Mouse (Mus musculus) neural tube, embryonic 11.5 days (tissue): ENCODE measurements around the gene Thap11. TPM values are rescaled to one million over a fixed set of nuclear protein-coding genes. Genes with fewer than 3 reads are reported as not detected.
A peak's percentile ranks its signal among the peaks of the same experiment; 100 is the strongest.

Experiments
- ATAC-seq: fragments of 200-750 bp; cut with Nextera tagmentation; 2 replicates; pipeline ENCODE4 v1.8.0; 2017; ENCODE audit warnings: moderate number of reproducible peaks, mild to moderate bottlenecking, moderate TSS enrichment, moderate library complexity; ENCODE audit not compliant: insufficient read depth, low FRiP score, low TSS enrichment
- DNase-seq: peaks from one replicate; pipeline ENCODE4 v3.0.0-alpha.2; 2015; ENCODE audit warnings: low spot score
- H3K27ac ChIP-seq: fragments of 300-500 bp; sonication (generic); 2 replicates; pipeline ENCODE4 v1.5.1; 2014; ENCODE audit warnings: low read depth, mild to moderate bottlenecking, low read length
- H3K27me3 ChIP-seq: fragments of 300-500 bp; sonication (generic); 2 replicates; pipeline ENCODE4 v1.6.1; 2014; ENCODE audit warnings: mild to moderate bottlenecking, low read length, mixed read lengths; ENCODE audit not compliant: control insufficient read depth, insufficient read depth
- H3K36me3 ChIP-seq: fragments of 300-500 bp; sonication (generic); 2 replicates; pipeline ENCODE4 v1.6.1; 2014; ENCODE audit warnings: mild to moderate bottlenecking, low read length, moderate library complexity, mixed read lengths; ENCODE audit not compliant: control insufficient read depth, insufficient read depth
- H3K4me1 ChIP-seq: fragments of 300-500 bp; sonication (generic); 2 replicates; pipeline ENCODE4 v1.6.1; 2014; ENCODE audit warnings: low read length, mixed read lengths; ENCODE audit not compliant: control insufficient read depth, insufficient read depth
- H3K4me2 ChIP-seq: fragments of 300-500 bp; sonication (generic); 2 replicates; pipeline ENCODE4 v1.6.1; 2014; ENCODE audit warnings: low read depth, mild to moderate bottlenecking, moderate library complexity
- H3K4me3 ChIP-seq: fragments of 300-500 bp; sonication (generic); 2 replicates; pipeline ENCODE4 v1.5.1; 2014; ENCODE audit warnings: low read depth, low read length
- H3K9ac ChIP-seq: fragments of 300-500 bp; sonication (generic); 2 replicates; pipeline ENCODE4 v1.6.1; 2014; ENCODE audit warnings: mild to moderate bottlenecking, low read length
- H3K9me3 ChIP-seq: fragments of 300-500 bp; sonication (generic); 2 replicates; pipeline ENCODE4 v1.6.1; 2016; ENCODE audit warnings: low read length; ENCODE audit not compliant: control insufficient read depth
- WGBS: fragments of 180-500 bp; shearing (Covaris S2); extraction: QIAGEN DNeasy Blood & Tissue Kit; methylation state at CpG from one replicate; pipeline ENCODE4 v1.1.7; 2014; 5-methylcytosine and 5-hydroxymethylcytosine counted together
- polyA plus RNA-seq: library from polyadenylated mRNA; unstranded; fragments of >200 nt; fragmentation: Nextera tagmentation; extraction: Ambion mirVana; gene quantifications from 2 replicates; pipeline ENCODE4 v1.2.1, GENCODE M21; 2014

Thap11 gene
- polyA plus RNA-seq, 1 experiment from 2014 or later, result 68.9 TPM

DNA sequence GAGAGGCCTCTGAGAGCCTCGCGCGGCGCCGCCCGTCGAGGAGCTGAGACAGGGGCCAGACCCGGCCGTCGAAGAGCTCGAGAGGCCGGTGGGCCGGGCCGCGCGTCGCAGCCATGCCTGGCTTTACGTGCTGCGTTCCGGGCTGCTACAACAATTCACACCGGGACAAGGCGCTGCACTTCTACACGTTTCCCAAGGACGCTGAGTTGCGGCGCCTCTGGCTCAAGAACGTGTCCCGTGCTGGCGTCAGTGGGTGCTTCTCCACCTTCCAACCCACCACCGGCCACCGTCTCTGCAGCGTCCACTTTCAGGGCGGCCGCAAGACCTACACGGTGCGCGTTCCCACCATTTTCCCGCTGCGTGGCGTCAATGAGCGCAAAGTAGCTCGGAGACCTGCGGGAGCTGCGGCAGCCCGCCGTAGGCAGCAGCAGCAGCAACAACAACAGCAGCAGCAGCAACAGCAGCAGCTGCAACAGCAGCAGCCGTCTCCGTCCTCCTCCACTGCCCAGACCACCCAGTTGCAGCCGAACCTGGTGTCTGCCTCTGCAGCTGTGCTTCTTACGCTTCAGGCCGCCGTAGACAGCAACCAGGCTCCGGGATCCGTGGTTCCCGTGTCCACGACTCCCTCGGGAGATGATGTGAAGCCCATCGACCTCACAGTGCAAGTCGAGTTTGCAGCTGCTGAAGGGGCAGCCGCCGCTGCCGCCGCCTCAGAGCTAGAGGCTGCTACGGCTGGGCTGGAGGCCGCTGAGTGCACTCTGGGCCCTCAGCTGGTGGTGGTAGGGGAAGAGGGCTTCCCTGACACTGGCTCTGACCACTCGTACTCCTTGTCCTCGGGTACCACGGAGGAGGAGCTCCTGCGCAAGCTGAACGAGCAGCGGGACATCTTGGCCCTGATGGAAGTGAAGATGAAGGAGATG lies 576 bp downstream of the Thap11 start:
- Histone ChIP-seq H3K9me3 (no peaks in the 10 kb centered on the region), H3K4me3 (peak overlapping the region; percentile 69), H3K4me1 (peaks cover 26% of the 10 kb centered on the region), H3K27me3 (no peaks in the 10 kb centered on the region), H3K4me2 (peak overlapping the region; percentile 93), H3K9ac (peak overlapping the region; percentile 78), H3K27ac (peak overlapping the region; percentile 85), H3K36me3 (no peaks in the 10 kb centered on the region; the same call in 1 of the 2 replicates)
- DNase-seq (peak; percentile 64), ATAC-seq (peak; percentile 42)
- WGBS, result under 1% methylated on average over 71 of the region's 71 CpGs

DNA sequence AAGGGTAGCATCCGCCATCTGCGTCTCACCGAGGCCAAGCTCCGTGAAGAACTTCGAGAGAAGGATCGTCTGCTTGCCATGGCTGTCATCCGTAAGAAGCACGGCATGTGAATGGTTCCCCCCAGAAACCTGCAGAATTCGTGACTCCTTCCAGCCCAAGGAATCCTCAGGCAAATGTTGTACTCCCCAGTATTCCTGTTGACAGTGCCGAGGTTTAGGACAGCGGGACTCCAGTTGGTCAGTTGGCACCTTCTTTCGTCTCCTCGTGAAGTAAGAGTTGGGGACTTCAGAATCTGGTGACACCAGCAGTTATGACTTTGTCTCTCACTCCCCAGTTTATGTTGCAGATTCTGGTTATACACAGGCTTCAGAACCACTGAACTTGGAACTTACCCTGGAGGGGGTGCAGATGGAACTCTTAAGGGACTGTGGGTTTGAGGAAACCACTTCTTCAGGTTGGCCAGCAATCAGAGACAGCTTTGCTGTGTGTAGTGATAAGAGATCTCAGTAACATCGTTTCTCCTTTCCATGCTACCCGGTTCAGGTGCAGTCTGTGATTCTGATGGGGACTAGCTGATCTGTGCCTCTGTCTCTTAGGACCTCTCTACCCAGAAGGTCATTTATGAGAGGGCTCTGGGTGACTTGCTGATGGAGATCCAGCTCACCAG lies 1.4 kb downstream of the Thap11 start:
- Histone ChIP-seq H3K9ac (peak overlapping the region; percentile 78), H3K36me3 (no peaks in the 10 kb centered on the region; the same call in 1 of the 2 replicates), H3K27ac (peak overlapping the region; percentile 85), H3K4me3 (peak overlapping the region; percentile 69), H3K4me1 (peaks cover 22% of the 10 kb centered on the region), H3K27me3 (no peaks in the 10 kb centered on the region), H3K4me2 (peak overlapping the region; percentile 93), H3K9me3 (no peaks in the 10 kb centered on the region)
- 24% methylated on average over 15 of the region's 15 CpGs for WGBS
- DNase-seq (no peak), ATAC-seq (no peak)

DNA sequence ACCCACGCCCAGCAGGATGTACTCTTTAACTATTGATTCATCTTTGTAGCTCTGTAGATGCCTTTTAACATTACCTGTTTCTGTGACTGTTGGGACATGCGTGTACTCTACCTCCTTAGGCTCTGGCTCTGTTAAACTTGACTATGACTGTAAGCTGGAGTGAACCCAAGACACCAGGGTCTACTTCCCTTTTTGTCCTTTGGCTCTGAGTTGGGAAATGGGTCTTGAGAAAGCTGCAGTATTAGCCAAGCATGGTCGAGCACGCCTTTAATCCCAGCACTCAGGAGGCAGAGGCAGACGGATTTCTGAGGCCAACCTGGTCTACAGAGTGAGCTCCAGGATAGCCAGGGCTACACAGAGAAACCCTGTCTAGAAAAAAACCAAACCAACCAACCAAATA lies 3.6 kb downstream of the Thap11 start:
- ATAC-seq, result no peak
- no peak overlapping the region; the same call in 1 of the 2 replicates for H3K9ac ChIP-seq
- WGBS, result 89% methylated on average over 5 of the region's 5 CpGs
- no peak overlapping the region for H3K4me3 ChIP-seq
- no peaks in the 10 kb centered on the region for H3K9me3 ChIP-seq
- H3K27ac ChIP-seq, result no peak overlapping the region
- no peaks in the 10 kb centered on the region; the same call in 1 of the 2 replicates for H3K36me3 ChIP-seq
- no peak for DNase-seq
- peaks cover 34% of the 10 kb centered on the region for H3K4me1 ChIP-seq
- H3K27me3 ChIP-seq, result no peaks in the 10 kb centered on the region
- H3K4me2 ChIP-seq, result no peak overlapping the region

DNA sequence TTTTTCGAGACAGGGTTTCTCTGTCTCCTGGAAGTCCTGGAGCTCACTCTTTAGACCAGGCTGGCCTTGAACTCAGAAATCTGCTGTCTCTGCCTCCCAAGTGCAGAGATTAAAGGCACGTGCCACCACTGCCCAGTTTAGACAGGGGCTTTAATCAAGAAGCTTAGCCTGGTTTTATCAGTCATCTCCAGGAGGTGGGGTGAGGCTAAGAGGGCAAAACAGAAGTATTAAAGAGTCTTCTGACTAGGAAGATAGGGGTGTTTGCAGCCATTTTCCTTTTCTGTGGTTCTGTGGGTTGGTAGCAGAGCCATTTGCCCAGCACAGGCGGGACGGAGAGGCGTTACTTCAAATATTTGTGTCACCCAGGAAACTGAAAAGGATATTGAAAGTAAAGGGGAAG lies 4.4 kb downstream of the Thap11 start:
- H3K27me3 ChIP-seq, result no peaks in the 10 kb centered on the region
- peak overlapping the region; percentile 30 for H3K4me2 ChIP-seq
- no peak for ATAC-seq
- no peaks in the 10 kb centered on the region; the same call in 1 of the 2 replicates for H3K36me3 ChIP-seq
- WGBS, result 78% methylated on average over 5 of the region's 5 CpGs
- H3K4me3 ChIP-seq, result no peak overlapping the region; the same call in 1 of the 2 replicates
- H3K9me3 ChIP-seq, result no peaks in the 10 kb centered on the region
- H3K9ac ChIP-seq, result no peak overlapping the region
- H3K4me1 ChIP-seq, result peaks cover 34% of the 10 kb centered on the region
- H3K27ac ChIP-seq, result no peak overlapping the region
- DNase-seq, result no peak

DNA sequence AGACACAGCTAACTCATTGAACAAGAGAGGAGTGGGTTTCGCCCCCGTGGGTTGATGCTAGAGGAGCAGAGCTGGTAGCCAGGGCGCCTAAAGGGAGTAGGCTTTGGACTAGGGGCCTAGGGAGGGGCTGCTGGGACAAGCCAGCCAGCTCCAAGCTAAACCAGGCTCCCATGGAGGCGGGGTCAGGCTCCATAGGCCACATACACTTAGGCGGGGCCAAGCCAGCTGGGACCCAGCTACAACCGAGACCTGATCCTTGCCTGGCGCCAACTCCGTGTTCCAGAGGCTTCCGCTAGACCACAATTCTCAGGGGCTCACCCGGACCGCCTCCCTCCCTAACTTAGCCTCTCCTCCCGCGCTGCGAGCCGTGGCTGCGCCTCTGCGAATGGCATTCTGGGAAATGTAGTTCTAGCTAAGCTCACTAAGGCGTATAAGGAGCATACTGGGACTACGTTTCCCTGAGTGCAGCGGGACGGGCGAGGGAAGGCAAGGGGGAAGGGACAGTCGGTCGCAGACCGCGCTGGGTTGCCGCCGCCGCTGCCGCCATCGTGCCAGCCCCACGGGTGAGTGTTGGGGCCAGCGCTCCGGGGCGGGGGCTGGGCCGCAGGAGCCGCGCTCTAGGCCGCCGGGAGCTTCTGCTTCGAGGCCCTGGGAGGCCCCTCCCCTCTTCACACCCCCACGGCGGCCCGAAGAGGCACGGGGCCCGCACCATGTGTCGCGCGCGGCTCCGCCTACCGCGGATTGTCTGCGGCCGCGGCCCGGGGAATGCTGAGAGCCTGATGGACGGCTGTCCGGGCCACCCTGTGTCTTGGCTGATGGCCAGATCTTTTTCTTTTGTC lies 5.4 kb downstream of the Thap11 start, which contains the start of gene Nutf2:
Gene Nutf2, plus strand, starts transcription at position 438 of the 839 bp plus-strand sequence.
- peak within 1 kb of the TSS; percentile 97 for H3K4me3 ChIP-seq
- no peaks in the 10 kb centered on the region; the same call in 1 of the 2 replicates for H3K36me3 ChIP-seq
- no peaks in the 10 kb centered on the region for H3K27me3 ChIP-seq
- H3K27ac ChIP-seq, result peak within 1 kb of the TSS; percentile 86
- ATAC-seq (peak; percentile 95), DNase-seq (peak; percentile 96)
- H3K4me2 ChIP-seq, result peak within 1 kb of the TSS; percentile 90
- WGBS, result under 1% methylated on average over 47 of the region's 59 CpGs
- peak within 1 kb of the TSS; percentile 96 for H3K9ac ChIP-seq
- peaks cover 34% of the 10 kb centered on the region for H3K4me1 ChIP-seq
- no peaks in the 10 kb centered on the region for H3K9me3 ChIP-seq

DNA sequence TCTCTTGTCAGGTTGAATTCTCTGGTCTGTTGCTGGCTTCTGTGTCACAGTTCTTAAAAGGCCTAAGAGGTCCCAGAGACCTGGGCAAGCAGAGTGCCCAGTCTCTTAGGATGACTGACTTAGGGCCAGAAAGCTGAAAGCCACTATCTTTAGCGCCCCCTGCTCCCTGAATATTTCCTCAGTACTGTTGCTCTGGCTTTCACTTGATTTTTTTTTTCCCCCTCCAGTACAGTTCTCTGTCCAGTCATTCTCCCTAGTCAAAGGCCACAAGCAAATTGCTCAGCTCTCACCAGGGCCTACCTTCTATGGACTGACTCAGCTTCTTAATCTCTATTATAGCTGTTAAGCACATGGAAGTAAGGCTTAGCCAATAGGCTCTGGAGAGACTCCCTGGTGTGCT lies 7.0 kb downstream of the Thap11 start:
- H3K9ac ChIP-seq, result peak overlapping the region; percentile 96
- peak overlapping the region; percentile 90 for H3K4me2 ChIP-seq
- DNase-seq (no peak), ATAC-seq (no peak)
- 5% methylated on average over 1 of the region's 1 CpGs for WGBS
- no peaks in the 10 kb centered on the region for H3K9me3 ChIP-seq
- no peaks in the 10 kb centered on the region for H3K27me3 ChIP-seq
- no peak overlapping the region for H3K27ac ChIP-seq
- H3K4me1 ChIP-seq, result peaks cover 24% of the 10 kb centered on the region
- H3K4me3 ChIP-seq, result peak overlapping the region; percentile 97
- peaks cover 2% of the 10 kb centered on the region; the same call in 1 of the 2 replicates for H3K36me3 ChIP-seq

DNA sequence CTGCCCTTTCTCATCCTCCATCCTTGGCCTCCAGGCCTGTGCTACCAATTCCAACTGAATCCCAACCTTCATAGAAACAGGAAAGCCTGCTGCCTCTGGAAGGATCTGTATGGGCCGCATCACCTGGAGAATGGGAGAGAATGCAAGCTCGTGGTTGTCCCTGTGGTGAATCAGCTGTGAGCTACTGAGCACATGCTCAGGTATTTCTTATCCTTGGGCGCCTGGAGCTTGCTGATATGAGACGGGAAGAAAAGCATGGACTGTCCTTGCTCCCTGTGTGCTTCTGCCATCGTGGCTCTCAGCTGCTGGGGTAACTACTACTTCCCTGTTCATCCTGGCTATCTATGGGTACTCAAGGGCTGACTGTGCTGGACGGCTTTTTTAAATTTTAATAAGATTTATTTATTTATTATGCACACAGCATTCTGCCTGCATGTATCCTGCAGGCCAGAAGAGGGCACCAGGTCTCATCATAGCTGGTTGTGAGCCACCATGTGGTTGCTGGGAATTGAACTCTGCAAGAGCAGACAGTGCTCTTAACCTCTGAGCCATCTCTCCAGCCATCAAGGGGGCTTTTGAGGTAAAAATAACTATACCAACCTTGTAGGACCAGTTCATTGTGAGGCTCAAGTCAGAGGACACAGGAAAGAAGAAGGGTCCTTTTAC lies 11.6 kb downstream of the Thap11 start:
- Histone ChIP-seq H3K27ac (no peak overlapping the region), H3K4me3 (no peak overlapping the region), H3K27me3 (no peaks in the 10 kb centered on the region), H3K4me1 (peaks cover 10% of the 10 kb centered on the region), H3K4me2 (no peak overlapping the region), H3K9me3 (no peaks in the 10 kb centered on the region), H3K36me3 (peaks cover 12% of the 10 kb centered on the region; the same call in 1 of the 2 replicates), H3K9ac (no peak overlapping the region)
- no peak for DNase-seq
- WGBS, result 88% methylated on average over 6 of the region's 6 CpGs
- no peak for ATAC-seq

DNA sequence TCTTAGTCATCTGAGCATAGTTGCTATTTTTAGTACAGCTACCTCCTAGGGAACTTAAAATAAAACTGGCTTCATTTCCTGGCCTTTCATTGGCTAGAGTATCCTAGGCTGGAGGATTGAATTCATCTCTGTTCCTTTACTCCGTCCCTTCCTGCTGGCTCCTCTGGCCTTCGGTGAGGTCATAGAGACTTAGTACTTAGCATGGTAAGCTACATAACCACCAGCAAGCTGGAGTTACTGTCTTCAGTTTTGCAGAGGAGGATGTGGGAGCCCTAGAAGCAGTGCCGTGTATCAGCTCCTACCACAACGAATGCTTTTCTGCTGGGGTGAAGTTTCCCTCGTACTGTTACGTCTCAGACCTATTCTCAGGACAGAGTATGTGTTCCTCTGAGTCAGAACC lies 19.4 kb downstream of the Thap11 start:
- H3K9ac ChIP-seq, result no peak overlapping the region
- ATAC-seq (no peak), DNase-seq (no peak)
- H3K9me3 ChIP-seq, result no peaks in the 10 kb centered on the region
- H3K4me1 ChIP-seq, result no peaks in the 10 kb centered on the region
- H3K4me3 ChIP-seq, result no peak overlapping the region
- no peak overlapping the region for H3K4me2 ChIP-seq
- no peak overlapping the region for H3K27ac ChIP-seq
- 90% methylated on average over 6 of the region's 6 CpGs for WGBS
- peaks cover 19% of the 10 kb centered on the region for H3K36me3 ChIP-seq
- no peaks in the 10 kb centered on the region for H3K27me3 ChIP-seq
